Mouse (Mus musculus) kidney, adult 8-10 months (tissue): ENCODE measurements around the gene Pik3cb.

ENCODE experiments used
- DNase-seq, 2 experiments: peaks; one replicate each; pipeline ENCODE4 v3.0.0; 2022

Pik3cb gene

DNA sequence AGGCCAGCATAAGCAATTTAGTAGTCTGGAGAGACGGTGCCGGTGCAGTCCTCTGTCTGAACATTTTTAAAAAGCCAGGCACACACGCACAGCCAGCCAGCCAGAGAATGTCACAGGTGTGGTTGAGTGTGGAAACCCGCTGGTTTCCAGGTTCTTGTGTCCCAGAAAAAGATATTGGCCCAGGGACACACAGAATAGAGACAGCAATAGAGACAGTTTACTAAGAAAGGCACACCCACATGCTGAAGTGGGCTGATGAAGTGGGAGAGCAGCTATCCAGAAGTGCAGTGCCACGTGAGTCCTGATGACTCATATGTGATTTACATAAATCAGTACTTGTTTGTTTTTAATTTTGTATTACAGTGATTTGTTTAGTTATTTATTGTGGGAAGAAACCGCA lies 5.3 kb upstream of the Pik3cb start:
- no peak for DNase-seq

- no peak for DNase-seq
Measured at GRCm38 (mm10) chr9:99144416-99144989, 4.1 kb upstream of the Pik3cb start.

GRCm38 (mm10) chr9:99141618-99142017 lies 1.2 kb upstream of the Pik3cb start:
- no peak for DNase-seq

GRCm38 (mm10) chr9:99141171-99141570 lies 750 bp upstream of the Pik3cb start:
- DNase-seq = peak in 1 of 2 experiments; percentile 21

- DNase-seq = peak in 1 of 2 experiments; percentile 28
Measured at GRCm38 (mm10) chr9:99139194-99140023, 1.0 kb downstream of the Pik3cb start.

DNA sequence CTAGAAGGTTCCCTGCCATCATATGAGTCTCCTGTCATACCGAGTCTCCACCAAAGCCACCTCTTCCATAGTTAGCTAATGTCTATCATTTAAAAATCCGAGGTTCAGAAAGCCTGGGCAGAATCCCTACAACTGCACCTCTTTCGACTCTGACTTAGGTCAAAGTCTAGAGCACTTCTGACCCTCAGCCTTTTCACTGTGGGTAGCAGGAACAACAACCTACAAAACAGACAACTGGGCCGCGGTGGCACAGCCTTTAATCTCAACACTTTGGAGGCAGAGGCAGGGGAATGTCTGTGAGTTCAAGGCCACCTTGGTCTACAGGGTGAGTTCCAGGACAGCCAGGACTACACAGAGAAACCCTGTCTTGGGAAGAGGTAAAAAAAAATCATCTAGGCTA lies 3.1 kb downstream of the Pik3cb start:
- DNase-seq = peak; percentile 56 to 67

DNA sequence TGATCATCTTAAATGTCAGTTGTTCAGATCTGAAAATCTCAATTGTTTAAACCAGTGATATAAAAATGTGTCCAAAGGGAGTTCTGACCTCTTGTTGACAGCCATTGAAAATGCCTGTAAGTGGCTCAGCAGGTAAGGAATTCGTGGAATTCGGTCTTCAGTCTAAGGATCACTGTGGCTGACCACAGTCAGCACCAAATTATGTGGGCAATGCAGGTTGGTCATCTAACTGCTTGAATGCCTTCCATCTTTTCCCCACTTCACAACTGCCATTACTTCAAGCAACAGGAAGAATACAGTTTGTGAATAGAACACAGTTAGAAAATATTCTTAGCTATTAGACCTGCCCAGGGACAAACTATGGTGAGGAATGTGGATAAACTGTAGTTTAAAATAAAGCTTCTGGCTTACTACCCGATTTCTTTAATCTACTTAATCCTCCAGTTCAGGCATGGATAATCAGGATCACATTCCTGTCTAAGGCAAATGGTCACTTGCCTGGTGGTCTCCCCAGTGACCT lies 8.4 kb downstream of the Pik3cb start:
- peak; percentile 42 to 74 for DNase-seq

GRCm38 (mm10) chr9:99131119-99131518 lies 9.3 kb downstream of the Pik3cb start:
- no peak for DNase-seq

DNA sequence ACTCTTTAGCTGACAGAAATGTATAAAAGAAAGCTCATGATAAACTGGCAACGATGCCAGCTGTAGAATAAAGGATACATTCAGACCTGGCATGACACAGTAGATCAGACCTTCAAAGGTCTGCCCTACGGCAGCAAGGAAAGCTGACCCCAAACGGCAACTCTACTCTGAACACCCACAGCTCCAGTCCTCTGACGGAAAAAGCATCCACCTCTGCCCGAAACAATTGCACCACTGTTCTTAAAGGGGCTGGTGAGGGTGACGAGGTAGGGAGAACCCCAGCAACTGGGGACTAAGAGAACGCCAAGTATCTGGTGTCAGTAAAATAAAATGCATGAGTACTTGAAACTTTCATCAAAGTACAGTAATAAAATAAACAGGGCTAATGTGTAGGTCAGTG lies 12.8 kb downstream of the Pik3cb start:
- DNase-seq = no peak

GRCm38 (mm10) chr9:99122749-99123148 lies 17.7 kb downstream of the Pik3cb start:
- no peak for DNase-seq

DNA sequence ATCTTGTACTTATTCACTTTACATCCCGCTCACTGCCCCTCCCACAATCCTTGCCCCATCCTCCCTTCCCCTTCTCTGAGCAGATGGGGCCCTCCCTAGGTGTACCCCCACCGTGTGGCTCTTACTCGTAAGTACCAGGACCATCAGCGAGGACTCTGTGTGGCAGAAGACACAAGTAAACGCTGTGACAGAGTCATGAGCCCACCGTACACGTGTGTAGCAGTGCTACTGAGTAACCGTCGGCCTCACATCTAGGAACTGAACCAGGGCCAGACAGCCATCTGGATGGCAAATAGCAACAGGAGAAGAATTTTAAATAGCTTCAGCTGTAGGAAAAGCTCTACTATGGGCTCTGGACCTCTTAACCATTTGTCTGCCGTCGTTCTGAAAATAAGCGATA lies 28.0 kb downstream of the Pik3cb start:
- DNase-seq = no peak

- DNase-seq = no peak
Measured at GRCm38 (mm10) chr9:99111085-99111484, 29.3 kb downstream of the Pik3cb start.

DNA sequence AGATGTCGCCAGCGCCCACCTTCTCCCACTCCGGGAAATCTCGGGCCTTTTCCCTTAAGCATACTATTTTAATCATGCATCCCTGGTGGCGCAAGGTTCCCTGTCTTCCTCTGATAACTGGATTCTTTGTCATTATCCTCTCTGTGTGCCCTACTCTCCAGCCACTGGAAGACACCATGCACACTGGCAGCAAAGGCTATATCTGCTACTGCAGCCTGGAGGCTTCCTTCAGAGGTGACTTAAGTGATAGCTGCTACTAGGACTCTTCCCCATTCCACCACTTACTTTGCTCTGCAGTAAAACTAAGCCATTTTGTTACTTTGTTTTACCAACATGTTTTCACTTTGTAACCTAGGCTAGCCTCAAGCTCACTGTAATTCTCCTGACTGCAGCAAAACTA lies 30.2 kb downstream of the Pik3cb start:
- DNase-seq = no peak

GRCm38 (mm10) chr9:99109585-99109984 lies 30.8 kb downstream of the Pik3cb start:
- DNase-seq = no peak

DNA sequence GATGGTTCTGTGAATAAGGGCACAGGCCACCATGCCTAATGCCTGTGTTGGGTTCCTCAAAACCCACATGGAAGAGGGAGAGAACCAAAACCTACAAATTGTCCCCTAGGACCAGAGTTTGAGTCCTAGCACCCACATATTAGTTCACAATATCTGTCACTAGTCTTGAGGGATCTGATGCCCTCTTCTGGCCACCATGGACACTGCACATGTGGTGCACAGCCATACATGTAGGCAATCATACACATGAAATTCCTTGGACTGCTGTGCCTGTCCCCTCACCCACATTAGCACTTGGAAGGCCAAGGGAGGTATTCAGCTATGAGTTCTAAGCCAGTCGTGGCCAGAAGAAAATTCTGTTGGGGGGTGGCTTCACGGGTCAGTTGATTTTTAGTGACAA lies 36.0 kb downstream of the Pik3cb start:
- peak in 1 of 2 experiments; percentile 18 for DNase-seq

GRCm38 (mm10) chr9:99103865-99104264 lies 36.6 kb downstream of the Pik3cb start:
- DNase-seq = no peak

GRCm38 (mm10) chr9:99098482-99099129 lies 41.8 kb downstream of the Pik3cb start:
- peak in 1 of 2 experiments; percentile 11 for DNase-seq

- no peak for DNase-seq
Measured at GRCm38 (mm10) chr9:99097668-99098067, 42.8 kb downstream of the Pik3cb start.

DNA sequence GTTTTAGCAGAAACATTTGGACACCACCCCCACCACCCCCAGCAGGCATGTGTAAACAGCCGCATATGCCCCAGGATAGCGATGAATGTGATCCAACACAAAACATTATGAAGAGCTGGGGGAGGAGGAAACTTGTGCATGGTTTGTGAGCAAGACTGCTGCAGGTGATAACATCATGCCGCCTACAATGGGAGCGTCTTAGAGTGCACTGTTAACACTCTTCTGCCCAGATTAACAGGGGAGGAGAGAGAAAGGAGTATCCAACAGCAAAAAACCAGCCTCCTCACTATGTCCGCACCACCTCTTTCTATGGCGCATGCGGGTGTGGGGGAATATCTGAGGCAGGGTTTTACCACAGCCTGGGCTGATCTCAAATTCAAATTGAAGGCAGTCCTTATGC lies 45.2 kb downstream of the Pik3cb start:
- no peak for DNase-seq

GRCm38 (mm10) chr9:99090546-99090945 lies 49.9 kb downstream of the Pik3cb start:
- no peak for DNase-seq

DNA sequence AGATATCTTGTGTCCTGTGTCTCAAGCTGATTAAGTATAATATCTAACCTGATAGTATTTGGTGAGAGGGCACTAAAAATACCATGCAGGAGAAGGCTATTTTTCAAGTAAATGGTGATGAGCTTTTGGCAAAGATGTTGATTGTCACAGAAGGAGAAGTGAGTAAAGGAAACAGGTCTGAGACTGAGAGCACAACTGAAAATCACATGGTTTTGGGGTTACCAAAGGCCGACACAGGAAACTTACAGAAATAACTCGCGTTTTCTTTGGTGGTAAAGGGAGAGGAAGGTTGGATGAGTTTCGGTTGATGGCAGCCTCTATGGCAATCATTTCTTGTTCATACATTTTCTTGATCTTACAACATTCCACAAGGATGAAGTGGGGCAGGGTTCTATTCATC lies 50.5 kb downstream of the Pik3cb start:
- no peak for DNase-seq

GRCm38 (mm10) chr9:99081718-99082117 lies 58.7 kb downstream of the Pik3cb start:
- DNase-seq = no peak

GRCm38 (mm10) chr9:99081308-99081707 lies 59.1 kb downstream of the Pik3cb start:
- no peak for DNase-seq

GRCm38 (mm10) chr9:99080657-99081056 lies 59.8 kb downstream of the Pik3cb start:
- no peak for DNase-seq
